Mouse (Mus musculus) gastrocnemius, postnatal 14 days (tissue): ENCODE results near the gene Sumo2. TPM values are rescaled to one million over a fixed set of nuclear protein-coding genes. Genes with fewer than 3 reads are reported as not detected.
"Not testable (repeated sequence)": the region's sequence is repeated elsewhere in the genome, so short reads cannot be mapped to it uniquely, and the experiment has no call there.

Experiments
- DNase-seq: peaks from one replicate; pipeline ENCODE4 v3.0.0; 2021; ENCODE audit warnings: mixed read lengths
- intact Hi-C: fragments of 180-260 bp; cut with DNase I; formaldehyde crosslinking; loops from one replicate; pipeline ENCODE4 v1.15.1; 2025; ENCODE audit warnings: low total_unique reads
- total RNA-seq, 2 experiments: library from RNA; stranded (reverse); gene quantifications; 2 replicates each; pipeline ENCODE4 v1.2.3; 2021

Gene Sumo2
- total RNA-seq, 2 experiments from 2014 or later, result 121 to 143 TPM

GRCm38 (mm10) chr11:115491356-115492083 lies 44.6 kb downstream of the Sumo2 start, which contains the start of gene Nt5c:
Nt5c (minus strand) TSS chr11:115491862.
- DNase-seq, result peak; percentile 82
- intact Hi-C loops, result loop anchor here (10.0 kb wide), 1 partner anchor 113 kb away; the partner anchor contains the start of genes Gga3 and Mrps7

- intact Hi-C loops, result loop anchor here (10.0 kb wide), 1 partner anchor 114 kb away; the partner anchor contains the start of genes Gga3 and Mrps7
Measured at GRCm38 (mm10) chr11:115490441-115491355, 45.4 kb downstream of the Sumo2 start.

GRCm38 (mm10) chr11:115488551-115489104 lies 47.4 kb downstream of the Sumo2 start:
- DNase-seq, result no peak
- intact Hi-C loops, result no loop called here

More at GRCm38 (mm10) chr11:115490441-115491355, 45.4 kb downstream of the Sumo2 start:
- DNase-seq, result no peak

- DNase-seq, result no peak
- intact Hi-C loops, result no loop called here
Measured at GRCm38 (mm10) chr11:115485155-115485554, 50.9 kb downstream of the Sumo2 start.

- peak; percentile 65 for DNase-seq
- intact Hi-C loops, result no loop called here
Measured at GRCm38 (mm10) chr11:115483726-115484125, 52.4 kb downstream of the Sumo2 start.

- peak; percentile 44 for DNase-seq
- intact Hi-C loops, result no loop called here
Measured at GRCm38 (mm10) chr11:115483278-115483677, 52.8 kb downstream of the Sumo2 start.

GRCm38 (mm10) chr11:115481553-115482259 lies 54.4 kb downstream of the Sumo2 start:
- no peak for DNase-seq
- intact Hi-C loops, result no loop called here

- no peak for DNase-seq
- intact Hi-C loops, result no loop called here
Measured at GRCm38 (mm10) chr11:115478296-115478938, 57.7 kb downstream of the Sumo2 start.

- intact Hi-C loops, DNase-seq: not testable (repeated sequence)
Measured at GRCm38 (mm10) chr11:115477388-115477787, 58.7 kb downstream of the Sumo2 start.

GRCm38 (mm10) chr11:115476630-115477029 lies 59.4 kb downstream of the Sumo2 start:
- DNase-seq, intact Hi-C loops: not testable (repeated sequence)

GRCm38 (mm10) chr11:115475758-115476237 lies 60.3 kb downstream of the Sumo2 start:
- DNase-seq, result no peak
- intact Hi-C loops, result no loop called here

- DNase-seq, result peak; percentile 95
- intact Hi-C loops, result no loop called here
Measured at GRCm38 (mm10) chr11:115475025-115475757, 60.9 kb downstream of the Sumo2 start, which contains the start of gene Armc7. Armc7 (plus strand) TSS chr11:115475667.

- intact Hi-C loops, result loop anchor here (2.0 kb wide), 2 partner anchors 55 to 115 kb away; partner anchors contain the start of gene Atp5h
- peak; percentile 86 for DNase-seq
Measured at GRCm38 (mm10) chr11:115473626-115474275, 62.3 kb downstream of the Sumo2 start.
